In the genomic region with DNA sequence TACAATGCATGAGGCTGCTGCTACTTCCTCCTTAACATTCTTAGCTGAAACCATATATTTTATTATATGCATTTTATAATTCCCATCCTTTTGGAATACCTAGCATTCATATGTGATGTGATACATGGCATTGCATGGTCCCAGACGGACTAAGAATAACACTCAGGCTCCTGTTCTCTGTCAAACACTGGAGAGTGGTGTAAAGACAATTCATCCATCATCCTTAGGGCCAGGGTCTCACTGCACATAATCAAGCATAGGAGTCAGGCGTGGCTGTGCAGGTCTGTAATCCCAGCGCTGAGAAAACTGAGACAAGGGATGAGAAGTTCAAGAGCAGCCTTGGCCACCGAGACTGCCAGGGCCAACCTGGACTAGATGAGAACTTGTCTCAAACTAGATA, we compare ENCODE assay signal across 22 mouse cellular contexts.
"Had no signal": no experiment of that assay in that cellular context is flagged by ENCODE, and none has a peak within 500 bp of the region (broad histone marks: within the 10 kb centered on the region; RNA-seq: fewer than 3 reads in every experiment).

No protein-coding gene starts in this region.

- H3K4me1 ChIP-seq: forebrain, embryonic 15.5 days had no signal

- ATAC-seq: forebrain, embryonic 15.5 days; forebrain, postnatal 0 days; hindbrain, postnatal 0 days; liver, embryonic 12.5 days had no signal

- DNase-seq: forebrain, postnatal 0 days; gastrocnemius, postnatal 14 days; gastrocnemius, postnatal 36 days; heart, adult 11 months; heart, postnatal 36 days; kidney, adult 11 months; kidney, adult 2 months; kidney, postnatal 10 days; kidney, postnatal 25 days; kidney, postnatal 4 days; left cerebral cortex, postnatal 4 days had no signal

- H3K4me2 ChIP-seq: forebrain, embryonic 15.5 days; heart, embryonic 12.5 days; heart, embryonic 15.5 days; hindbrain, embryonic 13.5 days; hindbrain, embryonic 15.5 days; limb, embryonic 13.5 days; limb, embryonic 15.5 days; liver, embryonic 12.5 days had no signal

- H3K27me3 ChIP-seq: forebrain, embryonic 15.5 days; heart, embryonic 12.5 days; heart, embryonic 15.5 days; hindbrain, embryonic 13.5 days; hindbrain, embryonic 15.5 days; limb, embryonic 13.5 days; limb, embryonic 15.5 days; liver, embryonic 12.5 days had no signal

- H3K36me3 ChIP-seq: forebrain, embryonic 15.5 days; heart, embryonic 15.5 days; hindbrain, embryonic 13.5 days; hindbrain, embryonic 15.5 days; limb, embryonic 13.5 days had no signal

- H3K4me3 ChIP-seq: forebrain, embryonic 15.5 days; heart, embryonic 12.5 days; heart, embryonic 15.5 days; hindbrain, embryonic 13.5 days; hindbrain, embryonic 15.5 days; layer of hippocampus, adult 2 months; limb, embryonic 13.5 days; limb, embryonic 15.5 days; liver, embryonic 12.5 days had no signal

- H3K9ac ChIP-seq: forebrain, embryonic 15.5 days; forebrain, postnatal 0 days; heart, embryonic 12.5 days; heart, embryonic 15.5 days; hindbrain, embryonic 13.5 days; hindbrain, embryonic 15.5 days; limb, embryonic 13.5 days; limb, embryonic 15.5 days; liver, embryonic 12.5 days; liver, embryonic 14.5 days had no signal

- H3K9me3 ChIP-seq: forebrain, embryonic 15.5 days; heart, embryonic 12.5 days; heart, embryonic 15.5 days; hindbrain, embryonic 13.5 days; hindbrain, embryonic 15.5 days; limb, embryonic 13.5 days; limb, embryonic 15.5 days; liver, embryonic 12.5 days had no signal

- H3K27ac ChIP-seq: forebrain, embryonic 15.5 days; heart, embryonic 15.5 days; hindbrain, embryonic 13.5 days; hindbrain, embryonic 15.5 days; hindbrain, postnatal 0 days; layer of hippocampus, adult 2 months; limb, embryonic 13.5 days; limb, embryonic 15.5 days; liver, embryonic 12.5 days; liver, embryonic 14.5 days had no signal
